Mouse (Mus musculus) CD4-positive helper T cell, adult 2 months (primary cell): Measurements from ENCODE around the gene Gm15155.
"Not testable (repeated sequence)": the region's sequence is repeated elsewhere in the genome, so short reads cannot be mapped to it uniquely, and the experiment has no call there.

Experiments used
- DNase-seq: peaks from one replicate; pipeline ENCODE4 v3.0.0-alpha.2; 2012; ENCODE audit warnings: low read depth, missing footprints, low spot score

Gene Gm15155

GRCm38 (mm10) chrX:156009756-156010155, 385.2 kb downstream of the Gm15155 start:
- DNase-seq, result no peak

- no peak for DNase-seq
Measured at GRCm38 (mm10) chrX:156155776-156156175, 531.2 kb downstream of the Gm15155 start.

- DNase-seq, result no peak
Measured at GRCm38 (mm10) chrX:156171587-156171986, 547.0 kb downstream of the Gm15155 start.

- DNase-seq, result not testable (repeated sequence)
Measured at GRCm38 (mm10) chrX:156303806-156304205, 679.3 kb downstream of the Gm15155 start.
